Mouse (Mus musculus): ENCODE measurements around the gene Magi2.

The Magi2 gene

DNA sequence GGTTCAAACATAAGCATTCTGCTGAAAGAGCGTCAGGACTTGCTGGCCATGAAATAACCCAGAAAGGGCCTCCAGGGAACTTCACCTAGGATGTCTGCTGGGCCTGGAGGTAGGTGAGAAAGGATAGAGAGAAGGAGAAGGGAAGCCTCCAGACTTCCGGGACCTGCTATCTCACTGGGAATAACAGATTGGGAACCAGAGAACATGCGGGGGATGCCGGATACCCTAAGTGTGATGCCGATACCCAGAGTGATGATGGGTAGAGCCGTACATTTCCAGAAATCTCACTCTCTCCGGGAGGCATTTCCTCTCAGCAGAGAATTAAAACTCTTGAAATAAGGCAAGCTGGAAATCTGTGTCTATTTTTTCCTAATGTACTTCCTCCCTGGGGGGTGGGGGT, 1265.8 kb downstream of the Magi2 start:
- in situ Hi-C loops (cut with MboI, MseI) = no loop called here

DNA sequence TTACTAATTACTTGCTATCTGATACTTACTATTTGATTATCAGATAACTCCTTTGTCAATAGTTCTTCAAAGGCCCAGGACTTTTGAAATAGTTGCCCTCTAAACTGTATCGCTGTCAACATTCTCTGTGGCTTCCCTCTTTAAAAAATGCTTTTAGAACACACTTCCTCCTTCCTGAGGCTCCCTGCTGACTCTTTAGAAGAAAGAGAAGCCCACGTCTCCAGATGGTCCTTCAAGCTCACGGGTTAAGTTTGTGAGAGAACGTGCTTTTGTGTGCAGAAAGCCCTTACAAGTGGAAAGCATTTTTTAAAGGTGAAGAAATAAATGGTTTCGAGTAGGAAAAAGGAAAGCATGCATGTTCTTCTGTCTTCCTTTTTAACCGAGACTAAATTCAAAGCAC, 1267.2 kb downstream of the Magi2 start:
- in situ Hi-C loops (cut with MboI, MseI) = no loop called here

DNA sequence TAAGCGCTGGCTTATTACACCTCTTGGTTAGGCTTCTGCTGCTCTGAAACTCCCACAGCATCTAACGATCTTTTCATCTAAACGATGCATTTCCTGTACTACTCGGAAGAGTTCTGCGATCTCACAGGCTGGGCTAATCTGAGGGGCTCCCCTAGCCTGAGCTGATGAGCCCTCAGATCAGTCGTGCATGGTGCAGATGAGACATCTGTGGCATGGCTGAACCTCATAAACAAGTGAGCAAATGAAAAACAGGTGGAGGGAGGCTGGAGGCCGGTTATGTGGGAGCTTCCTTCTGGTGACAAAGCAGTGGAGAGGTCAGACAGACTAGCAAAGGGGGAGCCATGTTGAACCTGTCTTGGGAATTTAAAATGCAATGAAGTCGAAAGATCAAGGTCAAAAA, 1270.1 kb downstream of the Magi2 start:
- in situ Hi-C loops (cut with MboI, MseI) = no loop called here

DNA sequence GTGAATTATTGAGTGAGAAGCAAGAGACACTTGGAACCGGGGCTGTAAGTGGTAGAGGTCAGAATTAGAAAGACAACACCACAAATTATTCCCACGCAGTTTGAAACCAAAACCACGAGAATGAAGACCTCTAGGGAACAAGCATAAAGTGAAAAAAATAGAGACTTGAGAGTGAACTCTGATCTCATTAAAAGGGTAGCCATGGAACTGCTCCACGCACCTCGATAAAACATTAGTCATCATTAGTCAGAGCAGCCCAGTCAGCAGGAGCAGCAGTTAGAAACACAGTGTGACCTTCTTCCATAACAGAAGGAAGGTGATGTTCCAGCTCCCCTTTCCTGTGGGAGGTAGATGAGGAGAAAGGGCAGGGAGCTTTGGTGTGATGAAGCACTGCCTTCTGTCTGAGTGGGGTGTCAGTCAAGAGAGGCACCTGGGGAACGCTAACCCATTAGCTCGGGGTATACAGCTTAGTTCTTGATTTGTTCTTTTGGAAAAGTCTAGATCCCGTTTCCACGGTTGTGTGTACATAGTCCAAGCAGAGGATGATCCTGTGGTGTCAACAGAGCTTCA, 1272.3 kb downstream of the Magi2 start:
- in situ Hi-C loops (cut with MboI, MseI) = no loop called here

DNA sequence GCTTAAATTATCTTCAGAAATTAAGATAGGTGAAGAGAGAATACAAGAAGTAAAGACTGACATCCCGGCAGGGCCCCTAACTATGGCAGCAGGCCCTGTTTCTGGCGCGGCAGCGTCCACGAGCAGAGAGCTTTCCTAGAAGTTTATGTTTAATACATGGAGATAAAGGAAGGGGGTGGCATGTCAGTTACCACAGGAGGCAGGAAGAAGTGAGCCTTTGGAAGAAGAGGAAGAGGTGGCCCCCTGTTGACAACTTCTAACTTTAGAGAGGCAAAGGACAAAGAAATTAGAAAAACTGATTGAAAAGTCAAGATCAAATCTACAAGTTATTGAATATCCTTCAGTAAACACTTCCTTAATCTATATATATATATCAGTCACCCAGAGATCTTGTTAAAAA, 1281.8 kb downstream of the Magi2 start:
- in situ Hi-C loops (cut with MboI, MseI) = loop anchor here in 1 of 2 experiments (5.0 kb wide), 1 partner anchor 59 kb away; no protein-coding TSS in a partner anchor

DNA sequence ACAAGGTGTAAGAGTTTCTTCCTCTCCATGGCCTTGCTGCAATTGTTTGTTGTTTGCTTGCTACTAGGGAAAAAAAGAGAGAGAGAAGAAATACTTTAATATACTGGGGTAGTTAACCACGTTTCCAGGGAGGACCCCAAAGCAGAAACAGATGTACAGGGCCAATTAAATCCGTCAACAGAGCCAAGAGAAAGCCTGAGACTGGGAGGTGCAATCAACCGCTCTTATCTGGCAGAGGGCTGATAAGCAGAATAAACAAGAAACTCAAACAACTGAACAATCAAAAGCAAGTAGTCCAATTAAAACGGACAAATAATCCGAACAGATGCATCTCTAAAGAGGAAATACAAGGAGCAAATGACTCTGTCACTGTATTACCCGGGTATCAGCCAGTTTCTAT, 1282.8 kb downstream of the Magi2 start:
- in situ Hi-C loops (cut with MboI, MseI) = loop anchor here in 1 of 2 experiments (5.0 kb wide), 1 partner anchor 58 kb away; no protein-coding TSS in a partner anchor

DNA sequence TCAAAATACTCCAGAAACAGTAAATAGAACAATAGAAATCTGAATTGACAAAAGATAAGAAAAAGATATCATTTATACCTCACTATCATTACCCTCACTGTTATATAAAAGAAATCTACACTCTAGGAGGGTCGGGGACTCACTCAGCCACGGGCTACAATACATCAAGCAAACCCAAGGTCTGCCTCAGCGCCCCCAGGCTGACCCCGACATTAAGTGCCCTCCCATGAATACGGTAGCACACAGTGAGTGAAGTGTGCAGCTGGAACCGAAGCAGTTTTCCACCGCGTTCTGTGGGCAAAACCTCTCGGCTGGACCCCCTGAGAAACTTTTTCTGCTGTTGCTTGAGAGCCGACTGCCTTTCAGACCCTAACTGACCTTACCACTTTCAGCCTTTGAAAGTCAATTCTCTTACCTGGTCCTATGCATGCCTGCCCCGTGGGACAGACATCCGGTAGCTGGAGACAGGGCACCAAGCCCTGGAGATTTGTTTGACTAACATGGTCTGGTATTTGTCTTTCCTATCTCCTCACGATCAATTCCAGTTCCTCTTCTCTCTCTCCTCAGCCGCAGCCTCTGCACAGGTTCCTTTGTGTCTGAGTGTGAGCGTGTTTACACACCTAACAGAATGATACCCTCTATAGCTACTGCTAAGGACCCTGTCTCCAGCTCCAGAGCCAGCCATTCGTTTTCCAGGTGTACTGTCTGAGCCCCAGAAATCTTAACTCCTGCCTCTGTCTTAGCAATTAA, 1285.7 kb downstream of the Magi2 start:
- in situ Hi-C loops (cut with MboI, MseI) = no loop called here

DNA sequence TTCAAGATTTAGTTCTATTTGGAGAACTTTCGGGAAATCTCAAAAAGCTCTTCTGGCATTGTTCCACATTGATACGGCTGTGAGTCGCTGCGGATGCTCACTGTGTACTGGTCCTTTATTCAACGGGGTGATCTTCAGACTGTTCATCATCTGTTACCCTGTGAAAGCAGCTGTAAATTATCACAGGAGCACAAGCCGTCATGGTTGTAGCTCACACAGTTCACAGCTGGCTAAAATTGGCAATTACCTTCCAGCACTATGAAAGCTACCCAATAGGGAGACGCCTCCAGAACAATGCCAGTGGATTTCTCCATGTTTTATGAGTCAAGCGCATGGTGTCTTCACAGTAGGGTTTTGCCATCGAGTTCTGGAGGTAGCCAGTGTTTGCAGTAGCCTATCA, 1294.8 kb downstream of the Magi2 start:
- in situ Hi-C loops (cut with MboI, MseI) = loop anchor here in 1 of 2 experiments (10.0 kb wide), 1 partner anchor 1707 kb away; no protein-coding TSS in a partner anchor

DNA sequence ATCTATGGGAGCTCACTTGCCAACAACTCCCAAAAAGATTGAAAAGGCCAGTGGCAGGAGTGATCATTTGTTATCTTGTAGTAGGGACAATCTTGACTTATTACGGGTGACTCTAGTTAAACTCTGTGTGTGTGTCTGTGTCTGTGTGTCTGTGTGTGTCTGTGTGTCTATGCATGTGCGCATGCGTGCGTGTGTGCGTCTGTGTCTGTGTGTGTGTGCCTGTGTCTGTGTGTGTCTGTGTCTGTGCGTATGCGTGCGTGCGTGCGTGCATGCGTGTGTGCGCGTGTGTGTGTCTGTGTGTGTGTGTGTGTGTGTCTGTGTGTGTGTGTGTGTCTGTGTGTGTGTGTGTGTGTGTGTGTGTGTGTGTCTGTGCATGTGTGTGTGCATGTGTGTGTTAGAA, 1295.2 kb downstream of the Magi2 start:
- in situ Hi-C loops (cut with MboI, MseI) = loop anchor here in 1 of 2 experiments (10.0 kb wide), 1 partner anchor 1707 kb away; no protein-coding TSS in a partner anchor

DNA sequence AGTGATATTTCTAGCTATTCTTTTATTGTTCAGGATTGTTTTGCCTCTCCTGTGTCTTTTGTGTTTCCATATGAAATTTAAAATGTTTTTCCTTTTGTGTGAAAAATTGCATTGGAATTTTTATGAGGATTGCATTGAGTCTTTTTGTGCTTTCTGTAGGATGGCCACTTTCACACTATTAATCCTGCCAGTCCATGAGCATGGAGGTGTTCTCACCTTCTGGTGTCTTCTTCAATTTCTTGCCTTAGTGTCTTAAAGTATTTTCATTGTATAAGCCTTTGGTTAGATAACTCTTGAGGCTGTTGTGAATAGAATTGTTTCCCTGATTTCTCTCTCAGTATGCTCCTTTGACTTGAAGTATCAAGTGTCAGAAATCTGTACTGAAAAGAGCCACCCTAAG, 1296.9 kb downstream of the Magi2 start:
- in situ Hi-C loops (cut with MboI, MseI) = loop anchor here in 1 of 2 experiments (10.0 kb wide), 1 partner anchor 1709 kb away; no protein-coding TSS in a partner anchor

DNA sequence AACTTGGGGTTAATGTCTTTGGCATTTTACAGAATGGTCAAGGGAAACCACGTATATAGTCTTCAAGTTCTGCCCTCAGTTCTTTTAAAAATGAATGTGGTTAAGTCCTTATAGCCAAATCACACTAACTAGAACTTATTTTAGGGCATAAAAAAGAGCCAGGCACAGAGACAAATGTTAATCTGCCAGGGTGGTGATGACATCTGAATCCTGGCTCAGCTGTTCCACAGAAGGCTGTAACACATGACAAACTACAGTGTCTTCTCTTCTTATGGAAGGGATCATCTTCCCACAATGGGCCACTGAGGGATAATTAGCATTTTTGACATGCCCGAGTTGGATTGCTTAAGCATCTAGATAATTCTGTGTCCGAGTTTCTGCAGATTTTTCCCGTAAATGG, 1299.8 kb downstream of the Magi2 start:
- in situ Hi-C loops (cut with MboI, MseI) = loop anchor here in 1 of 2 experiments (10.0 kb wide), 1 partner anchor 1712 kb away; no protein-coding TSS in a partner anchor

DNA sequence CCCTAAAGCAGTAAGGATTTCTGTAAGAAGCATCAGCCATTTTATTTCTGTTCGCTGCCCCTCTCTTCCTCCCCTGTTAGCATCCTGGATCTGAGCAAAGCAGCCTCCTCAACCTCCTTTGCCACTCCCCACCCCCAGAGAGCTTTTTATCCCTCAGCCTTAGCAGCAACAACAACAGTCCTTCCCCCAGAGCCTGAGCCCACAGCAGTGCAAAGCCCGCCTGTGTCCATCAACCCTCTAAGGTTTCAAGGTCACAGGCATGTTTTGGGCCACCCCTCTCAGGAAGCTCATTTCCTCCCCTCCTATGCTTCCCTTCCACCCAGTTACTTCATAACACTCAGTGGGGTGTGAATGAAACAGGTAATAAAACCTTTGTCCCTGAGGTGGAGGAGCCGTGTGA, 1309.7 kb downstream of the Magi2 start:
- in situ Hi-C loops (cut with MboI, MseI) = no loop called here

DNA sequence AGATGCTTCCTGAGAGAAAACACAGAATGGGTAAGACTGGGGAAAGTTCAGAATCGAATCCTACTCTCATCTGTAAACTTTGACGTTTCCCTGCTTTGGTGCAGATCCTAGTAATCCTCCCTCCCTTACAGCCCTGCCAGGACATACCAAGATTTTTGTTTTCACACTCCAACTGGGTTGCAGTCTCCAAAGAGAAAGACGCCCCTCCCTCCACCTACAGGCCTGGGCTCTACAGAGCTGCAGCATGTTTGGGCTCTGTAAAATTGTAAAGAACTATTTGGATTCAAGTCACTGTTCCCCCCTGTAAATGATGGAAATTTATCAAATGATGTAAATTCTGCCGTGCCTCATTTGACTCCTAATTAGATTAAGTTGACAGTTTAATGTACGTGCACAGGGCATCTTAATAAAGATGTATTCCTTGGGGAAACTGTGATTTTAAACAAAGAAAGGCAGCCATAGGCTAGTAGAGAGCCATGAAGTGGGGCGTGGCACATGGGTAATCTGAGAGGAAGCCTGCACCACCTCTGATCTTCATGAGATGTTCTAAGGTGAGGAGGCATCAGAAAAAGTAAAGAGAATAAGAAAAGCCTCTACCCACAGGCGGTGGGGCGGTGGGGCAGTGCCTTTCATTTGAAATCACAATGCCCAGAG, 1310.7 kb downstream of the Magi2 start:
- in situ Hi-C loops (cut with MboI, MseI) = no loop called here

DNA sequence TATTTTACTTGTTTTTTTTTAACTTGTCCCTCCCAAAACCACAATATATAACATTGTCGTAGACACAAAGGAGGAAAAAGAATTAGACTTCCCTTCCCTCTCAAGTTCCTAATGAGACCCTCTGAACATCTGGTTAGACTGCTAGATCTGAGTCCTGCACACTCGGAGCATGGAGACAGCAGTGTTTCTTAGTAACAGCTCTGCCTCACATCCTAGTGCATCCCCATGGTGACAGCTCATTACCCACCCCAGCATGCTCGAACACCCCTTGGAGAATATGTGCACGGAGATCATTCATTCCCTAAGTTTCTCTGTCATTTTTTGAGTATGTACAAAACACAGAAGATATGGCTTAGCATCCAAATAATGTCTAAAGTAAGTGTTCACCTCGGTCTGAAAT, 1317.5 kb downstream of the Magi2 start:
- in situ Hi-C loops (cut with MboI, MseI) = no loop called here

DNA sequence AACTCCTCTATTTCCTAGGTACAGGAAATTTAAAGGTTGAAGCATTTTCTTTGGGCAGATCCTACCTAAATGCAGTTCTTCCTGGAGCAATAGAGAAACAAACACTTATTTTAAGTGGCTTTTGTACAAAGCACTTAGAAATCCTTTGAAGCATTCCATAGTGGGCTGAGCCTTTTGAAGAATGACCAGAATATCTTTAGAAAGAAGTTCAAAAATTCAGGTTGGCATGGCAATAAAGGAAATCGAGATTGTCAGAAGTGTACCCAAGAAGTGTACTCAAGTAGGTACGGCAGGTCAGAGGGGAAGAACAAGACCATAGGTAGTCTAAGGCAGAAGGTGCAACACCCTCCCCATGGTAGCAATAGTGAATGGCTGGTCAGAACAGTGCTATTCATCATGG, 1332.5 kb downstream of the Magi2 start:
- in situ Hi-C loops (cut with MboI, MseI) = no loop called here

DNA sequence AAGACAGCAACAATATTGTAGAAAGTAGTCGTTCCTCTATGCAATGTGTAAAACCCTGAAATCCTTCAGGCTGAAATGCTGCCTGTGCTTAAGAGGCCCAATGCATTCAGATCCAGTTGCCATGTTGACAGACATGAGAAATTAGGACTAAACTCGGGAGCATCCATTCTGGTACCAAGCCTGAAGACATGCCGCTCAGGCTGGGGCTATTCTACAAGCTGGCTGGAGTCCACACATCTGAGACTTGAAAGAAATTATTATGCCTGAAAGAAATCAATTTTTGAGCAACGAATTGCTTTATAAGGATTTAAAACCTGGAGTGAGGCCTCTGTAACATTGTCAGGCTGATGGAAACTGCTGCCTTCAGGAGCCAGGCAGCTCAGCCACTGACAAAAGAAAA, 1333.0 kb downstream of the Magi2 start:
- in situ Hi-C loops (cut with MboI, MseI) = no loop called here

DNA sequence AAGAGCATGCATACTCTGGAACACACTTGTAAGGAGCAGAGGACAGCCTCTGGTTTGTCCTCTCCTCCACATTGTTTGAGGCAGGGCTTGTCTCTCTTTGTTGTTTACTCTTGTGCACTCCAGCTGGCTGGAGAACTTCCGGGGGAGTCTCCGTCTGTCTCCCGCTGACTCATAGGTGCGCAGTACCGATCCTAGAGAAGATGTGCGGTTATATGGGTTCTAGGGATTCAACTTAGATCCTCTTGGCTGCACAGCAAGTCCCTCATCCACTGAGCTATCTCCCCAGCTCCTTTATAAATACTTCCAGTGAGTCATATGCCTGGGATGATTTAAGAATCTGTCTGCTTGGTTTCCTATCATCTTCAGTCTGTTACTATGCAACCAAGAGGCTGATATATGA, 1341.6 kb downstream of the Magi2 start:
- in situ Hi-C loops (cut with MboI, MseI) = loop anchor here in 1 of 2 experiments (5.0 kb wide), 1 partner anchor 61 kb away; no protein-coding TSS in a partner anchor

DNA sequence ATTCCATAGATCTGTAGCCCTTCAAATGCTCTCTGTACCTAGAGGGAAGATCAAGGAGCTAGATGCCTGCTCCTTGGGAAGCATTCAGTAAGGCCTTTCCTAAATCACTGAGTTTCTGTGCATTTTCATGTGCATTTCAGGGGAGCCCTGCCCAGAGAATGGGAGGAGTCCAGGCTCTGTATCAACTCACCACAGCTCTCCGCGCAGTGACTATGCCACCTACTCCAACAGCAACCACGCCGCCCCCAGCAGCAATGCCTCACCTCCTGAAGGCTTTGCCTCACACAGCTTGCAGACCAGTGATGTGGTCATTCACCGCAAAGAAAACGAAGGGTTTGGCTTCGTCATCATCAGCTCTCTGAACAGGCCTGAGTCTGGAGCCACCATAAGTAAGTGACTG, 1342.1 kb downstream of the Magi2 start:
- in situ Hi-C loops (cut with MboI, MseI) = loop anchor here in 1 of 2 experiments (5.0 kb wide), 1 partner anchor 62 kb away; no protein-coding TSS in a partner anchor

DNA sequence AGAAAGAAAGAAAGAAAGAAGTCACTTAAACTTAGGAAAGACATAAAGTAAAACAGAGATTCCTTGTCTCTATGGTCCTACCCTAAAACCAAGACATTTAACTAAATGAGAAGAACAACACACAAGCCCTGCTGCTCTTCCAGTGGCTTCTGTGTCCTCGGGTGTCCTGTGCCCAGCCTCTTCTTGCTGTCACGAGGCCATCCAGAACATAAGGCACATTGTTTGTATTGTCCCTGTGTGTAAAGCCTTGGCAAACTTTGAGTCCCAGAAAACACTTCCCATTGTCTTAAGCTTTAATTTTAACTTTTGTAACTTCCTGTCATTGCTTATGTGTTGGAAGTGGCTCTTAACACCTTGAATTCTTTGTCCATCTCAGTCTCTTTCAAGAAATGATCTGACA, 1348.0 kb downstream of the Magi2 start:
- in situ Hi-C loops (cut with MboI, MseI) = no loop called here

DNA sequence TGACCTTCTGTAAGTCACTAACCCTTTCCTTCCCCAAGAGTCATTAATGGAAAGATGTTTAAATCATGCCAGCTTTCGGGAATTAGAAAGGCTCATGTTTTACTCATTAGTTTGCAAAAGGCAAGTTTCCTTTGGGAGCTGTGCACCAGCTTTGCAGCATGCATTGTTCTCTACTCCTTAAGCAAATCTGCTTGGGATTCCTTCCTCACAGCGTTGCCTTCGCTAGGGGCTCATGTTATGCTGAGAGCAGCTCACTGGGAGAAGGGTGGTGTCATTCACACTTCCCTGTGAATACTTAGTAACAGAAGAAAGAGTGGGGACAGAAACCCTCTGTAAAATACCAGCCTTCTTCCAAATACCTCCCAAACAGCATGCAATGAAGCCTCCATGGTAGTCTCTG, 1349.0 kb downstream of the Magi2 start:
- in situ Hi-C loops (cut with MboI, MseI) = no loop called here

DNA sequence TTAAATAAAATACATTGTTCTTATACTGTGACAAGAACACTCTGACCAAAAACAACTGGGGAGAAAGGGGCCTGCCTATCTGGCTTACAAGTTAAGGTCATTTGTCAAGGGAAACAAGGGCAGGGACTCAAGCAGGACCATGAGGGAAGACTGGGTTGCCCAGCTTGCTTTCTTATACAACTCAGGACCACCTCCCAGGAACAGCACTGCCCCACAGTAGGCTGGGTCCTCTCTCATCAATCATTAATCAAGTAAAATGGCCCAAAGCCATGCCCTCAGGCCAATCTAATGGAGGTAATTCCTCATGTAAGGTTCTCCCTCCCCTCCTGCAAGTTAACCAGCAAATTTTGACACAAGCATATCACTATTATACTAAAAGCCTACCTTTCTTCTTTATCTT, 1349.4 kb downstream of the Magi2 start:
- in situ Hi-C loops (cut with MboI, MseI) = no loop called here

DNA sequence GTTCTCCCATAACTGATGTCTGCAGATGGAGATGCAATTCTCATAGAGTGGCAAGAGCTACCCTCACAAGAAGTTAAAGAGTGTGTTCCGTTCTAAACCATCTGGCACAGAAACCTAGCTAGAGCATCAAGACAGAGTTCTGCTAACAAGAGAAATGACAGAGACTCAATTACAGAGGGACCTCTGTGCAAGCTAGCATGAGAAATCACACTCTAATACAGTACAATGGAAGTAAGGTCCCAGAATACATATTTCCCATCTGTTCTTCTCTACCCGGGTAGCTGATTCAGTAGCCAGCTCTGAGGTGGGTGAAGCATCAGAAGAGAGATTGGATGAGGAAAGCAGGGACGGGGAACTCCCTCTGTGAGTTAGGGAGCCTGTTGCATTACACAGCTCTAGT, 1351.8 kb downstream of the Magi2 start:
- in situ Hi-C loops (cut with MboI, MseI) = no loop called here

Measured in T-helper 17 cell (primary cell).